Mouse (Mus musculus) midbrain, embryonic 16.5 days (tissue): ENCODE data around the gene Gtf2f1. TPM values are rescaled to one million over a fixed set of nuclear protein-coding genes. Genes with fewer than 3 reads are reported as not detected.

Experiments used
- ATAC-seq: fragments of 200-750 bp; cut with Nextera tagmentation; 2 replicates; pipeline ENCODE4 v1.8.0; 2017; ENCODE audit warnings: moderate TSS enrichment
- H3K27ac ChIP-seq: fragments of 300-500 bp; sonication (generic); 2 replicates; pipeline ENCODE4 v1.5.1; 2014; ENCODE audit warnings: mild to moderate bottlenecking, low read length, mixed read lengths
- H3K27me3 ChIP-seq: fragments of 300-500 bp; sonication (generic); 2 replicates; pipeline ENCODE4 v1.6.1; 2014; ENCODE audit warnings: low read depth, low read length, mixed read lengths; ENCODE audit not compliant: control insufficient read depth, insufficient read depth
- H3K36me3 ChIP-seq: fragments of 300-500 bp; sonication (generic); 2 replicates; pipeline ENCODE4 v1.6.1; 2014; ENCODE audit warnings: mild to moderate bottlenecking, low read length, moderate library complexity, mixed read lengths; ENCODE audit not compliant: control insufficient read depth, insufficient read depth
- H3K4me1 ChIP-seq: fragments of 300-500 bp; sonication (generic); 2 replicates; pipeline ENCODE4 v1.6.1; 2014; ENCODE audit warnings: mild to moderate bottlenecking, low read length, mixed read lengths; ENCODE audit not compliant: control insufficient read depth, insufficient read depth
- H3K4me2 ChIP-seq: fragments of 300-500 bp; sonication (generic); 2 replicates; pipeline ENCODE4 v1.6.1; 2014; ENCODE audit warnings: mild to moderate bottlenecking, low read length, mixed read lengths
- H3K4me3 ChIP-seq: fragments of 300-500 bp; sonication (generic); 2 replicates; pipeline ENCODE4 v1.5.1; 2014; ENCODE audit warnings: low read depth, mild to moderate bottlenecking, low read length, moderate library complexity, mixed read lengths
- H3K9ac ChIP-seq: fragments of 300-500 bp; sonication (generic); 2 replicates; pipeline ENCODE4 v1.6.1; 2014; ENCODE audit warnings: low read depth, low read length, mixed read lengths
- H3K9me3 ChIP-seq: fragments of 300-500 bp; sonication (generic); replicated peaks from 2 replicates; pipeline ENCODE4 v1.6.1; 2014; ENCODE audit warnings: mild to moderate bottlenecking, low read length, mixed read lengths; ENCODE audit not compliant: control insufficient read depth, poor library complexity, severe bottlenecking
- WGBS: fragments of 180-500 bp; shearing (Covaris S2); extraction: QIAGEN DNeasy Blood & Tissue Kit; methylation state at CpG from one replicate; pipeline ENCODE4 v1.1.7; 2014; 5-methylcytosine and 5-hydroxymethylcytosine counted together
- polyA plus RNA-seq: library from polyadenylated mRNA; unstranded; fragments of >200 nt; fragmentation: Nextera tagmentation; extraction: Ambion mirVana; gene quantifications from 2 replicates; pipeline ENCODE4 v1.2.1, GENCODE M21; 2015

The Gtf2f1 gene
- polyA plus RNA-seq, 1 experiment from 2014 or later = 71.7 TPM

DNA sequence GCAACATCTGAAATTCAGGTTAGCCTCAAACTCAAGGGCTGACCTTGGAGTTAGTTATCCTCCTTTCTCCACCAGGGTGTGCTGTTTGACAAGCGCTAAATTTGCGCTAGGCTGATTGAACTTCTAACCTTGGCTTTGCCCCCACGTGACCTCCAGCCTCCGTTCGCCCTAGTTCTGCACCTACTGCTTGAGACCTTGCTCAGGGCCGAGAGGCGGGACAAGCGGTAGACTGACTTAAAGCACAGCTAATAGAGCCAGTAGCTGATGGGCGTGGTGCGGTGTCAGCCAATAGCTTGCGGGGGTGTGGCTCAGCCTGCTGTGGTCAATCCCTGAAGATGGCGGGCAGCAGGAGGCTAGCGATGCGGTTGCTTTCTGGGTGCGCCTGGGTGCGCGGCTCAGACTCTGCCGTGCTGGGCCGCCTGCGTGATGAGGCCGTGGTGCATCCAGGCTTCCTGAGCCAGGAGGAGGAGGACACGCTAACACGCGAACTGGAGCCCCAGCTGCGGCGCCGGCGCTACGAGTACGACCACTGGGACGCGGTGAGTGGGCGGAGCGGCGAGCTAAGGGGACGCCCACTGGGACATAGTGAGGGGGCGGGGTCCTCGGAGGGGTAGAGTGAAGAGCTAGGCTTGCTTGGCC is 13.9 kb downstream of the Gtf2f1 start, which contains the start of gene Alkbh7:
Gene Alkbh7 (plus strand): TSS at position 311 of the 639 bp plus-strand sequence.
- Histone ChIP-seq H3K36me3 (peaks cover 21% of the 10 kb centered on the region), H3K4me1 (peaks cover 7% of the 10 kb centered on the region), H3K27me3 (no peaks in the 10 kb centered on the region), H3K4me3 (peak within 1 kb of the TSS; percentile 67), H3K9me3 (no peaks in the 10 kb centered on the region), H3K4me2 (peak within 1 kb of the TSS; percentile 78), H3K9ac (peak within 1 kb of the TSS; percentile 66), H3K27ac (peak within 1 kb of the TSS; percentile 78)
- WGBS = 0% methylated on average over 38 of the region's 38 CpGs
- peak; percentile 97 for ATAC-seq

DNA sequence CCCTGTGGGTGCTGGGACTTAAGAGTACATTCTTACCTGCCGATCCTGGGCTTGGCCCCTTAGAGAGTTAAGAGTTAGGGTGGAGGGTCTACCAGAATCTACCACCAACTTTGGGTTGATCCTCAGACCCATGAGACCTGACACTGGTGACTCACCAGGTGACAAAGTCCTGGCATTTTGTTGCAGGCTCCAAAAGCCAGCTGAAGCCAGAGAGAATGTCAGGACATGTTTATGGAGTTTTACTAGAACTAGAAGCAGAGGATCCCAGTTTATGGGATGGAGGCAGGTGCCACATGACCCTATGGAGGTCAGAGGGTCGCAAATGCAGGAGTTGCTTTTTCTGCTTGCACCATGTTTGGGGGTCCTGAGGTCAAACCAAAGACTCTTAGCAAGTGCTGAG is 14.6 kb downstream of the Gtf2f1 start:
- 82% methylated on average over 2 of the region's 2 CpGs for WGBS
- no peaks in the 10 kb centered on the region for H3K27me3 ChIP-seq
- peak overlapping the region; percentile 67; the same call in 1 of the 2 replicates for H3K4me3 ChIP-seq
- peaks cover 21% of the 10 kb centered on the region for H3K36me3 ChIP-seq
- no peaks in the 10 kb centered on the region for H3K9me3 ChIP-seq
- peaks cover 7% of the 10 kb centered on the region for H3K4me1 ChIP-seq
- ATAC-seq = peak; percentile 0; the same call in 1 of the 2 replicates
- H3K9ac ChIP-seq = no peak overlapping the region
- H3K4me2 ChIP-seq = peak overlapping the region; percentile 78; the same call in 1 of the 2 replicates
- 0 out of 2 replicates have a peak overlapping the region, but pooled peaks have one; percentile 78 for H3K27ac ChIP-seq

DNA sequence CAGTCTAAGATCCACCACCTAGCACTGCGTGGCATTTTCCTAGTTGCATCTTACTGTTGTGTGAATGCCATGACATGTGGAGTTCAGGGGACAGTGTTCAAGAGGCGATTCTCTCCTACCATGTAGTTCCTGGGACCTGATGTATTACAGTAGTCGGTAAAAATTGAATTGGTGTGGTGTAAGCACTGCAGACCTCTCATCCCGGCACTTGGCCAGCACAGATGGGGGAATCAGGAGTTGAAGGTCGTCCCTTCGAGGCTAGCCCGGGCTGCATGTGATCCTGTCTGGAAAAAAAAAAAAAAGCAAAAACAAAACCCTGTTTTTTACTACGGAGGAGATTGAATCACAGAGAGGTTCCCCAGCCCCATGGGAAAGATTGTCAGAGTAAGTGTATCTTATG is 16.0 kb downstream of the Gtf2f1 start:
- H3K27me3 ChIP-seq = no peaks in the 10 kb centered on the region
- 89% methylated on average over 8 of the region's 8 CpGs for WGBS
- H3K4me3 ChIP-seq = no peak overlapping the region
- no peak for ATAC-seq
- no peak overlapping the region for H3K9ac ChIP-seq
- peaks cover 13% of the 10 kb centered on the region for H3K4me1 ChIP-seq
- no peak overlapping the region for H3K4me2 ChIP-seq
- peaks cover 21% of the 10 kb centered on the region for H3K36me3 ChIP-seq
- H3K27ac ChIP-seq = no peak overlapping the region
- H3K9me3 ChIP-seq = no peaks in the 10 kb centered on the region

DNA sequence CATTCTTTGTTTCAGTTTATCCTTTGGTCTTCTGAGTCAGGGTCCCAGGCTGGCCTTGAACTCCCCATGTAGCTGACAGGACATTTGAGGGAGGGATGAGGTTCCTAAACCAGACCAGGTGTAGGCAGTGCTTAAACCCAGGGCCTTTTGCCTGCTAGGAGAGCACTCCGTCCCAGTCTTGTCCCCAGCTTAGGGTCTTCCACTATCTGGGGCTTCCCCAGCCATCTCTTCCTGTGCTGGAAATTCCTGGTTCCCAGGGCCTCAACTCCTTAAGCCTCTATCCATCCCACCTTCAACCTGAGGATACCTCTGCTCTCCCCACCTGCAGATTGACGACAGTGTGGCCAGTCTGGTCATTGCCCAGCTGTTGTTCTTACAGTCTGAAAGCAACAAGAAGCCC is 20.1 kb downstream of the Gtf2f1 start:
- Histone ChIP-seq H3K4me1 (peaks cover 6% of the 10 kb centered on the region), H3K27ac (no peak overlapping the region), H3K4me3 (peak overlapping the region; percentile 78), H3K36me3 (peaks cover 16% of the 10 kb centered on the region), H3K4me2 (peak overlapping the region; percentile 67), H3K9ac (peak overlapping the region; percentile 95), H3K27me3 (no peaks in the 10 kb centered on the region), H3K9me3 (no peaks in the 10 kb centered on the region)
- WGBS = 81% methylated on average over 2 of the region's 2 CpGs
- ATAC-seq = no peak

DNA sequence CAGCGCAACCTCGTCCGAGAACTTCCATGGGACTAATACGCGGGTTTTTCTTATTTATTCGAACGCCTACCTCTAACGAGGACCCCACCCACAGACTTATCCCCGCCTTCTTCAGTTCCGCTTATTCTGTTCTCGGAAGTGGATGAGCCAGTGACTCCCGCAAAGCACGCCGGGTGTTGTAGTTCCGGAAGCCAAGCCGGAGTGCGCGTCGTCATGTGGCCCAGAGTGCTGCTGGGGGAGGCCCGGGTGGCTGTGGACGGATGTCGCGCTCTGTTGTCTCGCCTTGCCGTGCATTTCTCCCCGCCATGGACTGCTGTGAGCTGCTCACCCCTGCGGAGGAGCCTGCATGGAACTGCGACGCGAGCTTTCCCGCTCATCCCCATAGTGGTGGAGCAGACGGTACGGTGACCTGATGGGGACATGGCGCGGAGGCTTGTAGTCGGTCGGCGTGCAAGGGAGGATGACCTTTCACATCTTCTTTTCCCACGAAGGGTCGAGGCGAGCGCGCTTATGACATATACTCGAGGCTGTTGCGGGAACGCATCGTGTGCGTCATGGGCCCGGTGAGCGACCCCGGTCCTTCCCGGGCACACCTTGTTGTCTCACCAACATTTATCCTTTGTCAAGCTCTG is 20.9 kb downstream of the Gtf2f1 start, which contains the start of gene Clpp:
Gene Clpp (plus strand): TSS at position 191 of the 632 bp plus-strand sequence.
- Histone ChIP-seq H3K27me3 (no peaks in the 10 kb centered on the region), H3K4me3 (peak within 1 kb of the TSS; percentile 78), H3K27ac (peak within 1 kb of the TSS; percentile 91), H3K4me2 (peak within 1 kb of the TSS; percentile 89), H3K9me3 (no peaks in the 10 kb centered on the region), H3K9ac (peak within 1 kb of the TSS; percentile 95), H3K4me1 (peaks cover 6% of the 10 kb centered on the region), H3K36me3 (peaks cover 11% of the 10 kb centered on the region)
- under 1% methylated on average over 52 of the region's 52 CpGs for WGBS
- peak; percentile 96 for ATAC-seq

DNA sequence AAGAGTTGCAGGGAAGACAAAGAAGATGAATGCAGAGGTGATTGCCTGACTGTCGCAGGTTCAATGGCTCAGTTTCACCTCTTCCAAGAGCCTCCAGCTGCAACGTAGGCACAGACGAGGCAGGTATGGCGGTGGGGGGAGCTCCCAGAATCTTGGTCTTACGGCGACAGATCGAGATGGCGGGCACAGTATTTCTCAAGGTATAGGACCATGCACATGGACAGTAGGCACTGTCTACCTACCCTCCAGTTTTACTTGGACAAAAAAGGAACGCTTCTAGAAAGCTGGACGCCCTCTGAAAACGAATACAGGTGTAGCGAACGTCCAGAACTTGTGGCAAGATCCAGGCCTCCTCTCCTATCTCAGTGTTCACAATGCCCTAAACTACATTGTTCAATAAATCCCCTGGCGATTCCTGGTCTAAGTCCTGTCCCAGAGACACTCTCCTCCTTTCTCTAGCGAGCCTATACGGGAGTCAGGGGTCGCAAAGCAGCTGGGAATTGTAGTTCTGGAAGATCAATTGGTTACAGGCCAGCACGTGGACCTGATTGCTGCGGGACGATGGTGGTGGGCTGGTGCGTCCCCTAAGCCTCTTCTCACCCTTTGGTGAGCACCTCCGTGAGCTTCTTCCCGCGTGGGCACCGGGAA is 21.5 kb downstream of the Gtf2f1 start:
- Histone ChIP-seq H3K9ac (peak overlapping the region; percentile 95), H3K36me3 (peaks cover 11% of the 10 kb centered on the region), H3K4me3 (peak overlapping the region; percentile 78), H3K27me3 (no peaks in the 10 kb centered on the region), H3K27ac (peak overlapping the region; percentile 91), H3K4me1 (peaks cover 6% of the 10 kb centered on the region), H3K4me2 (peak overlapping the region; percentile 89), H3K9me3 (no peaks in the 10 kb centered on the region)
- WGBS = 3% methylated on average over 25 of the region's 25 CpGs
- ATAC-seq = peak; percentile 94

DNA sequence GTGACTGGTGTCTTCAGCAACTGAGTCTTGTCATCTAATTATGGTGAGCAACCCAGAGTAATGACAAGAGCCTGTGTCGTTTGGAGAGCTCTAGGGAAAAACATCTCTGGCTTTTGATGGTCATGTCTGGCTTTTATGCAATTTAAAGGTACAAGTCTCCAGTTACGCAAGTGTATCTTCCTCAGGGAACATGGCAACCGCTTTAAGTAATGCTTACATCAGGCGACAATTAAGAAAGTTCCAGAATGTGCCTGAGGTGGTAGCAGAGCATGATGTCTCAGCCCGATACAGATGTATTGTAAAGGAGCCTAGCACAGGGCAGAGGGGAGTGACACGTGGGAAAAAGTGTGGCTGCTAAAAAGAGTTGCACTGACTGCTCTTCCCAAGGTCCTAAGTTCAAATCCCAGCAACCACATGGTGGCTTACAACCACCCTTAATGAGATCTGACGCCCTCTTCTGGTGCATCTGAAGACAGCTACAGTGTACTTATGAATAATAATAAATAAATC is 22.1 kb downstream of the Gtf2f1 start:
- H3K4me3 ChIP-seq = peak overlapping the region; percentile 78
- peak overlapping the region; percentile 91 for H3K27ac ChIP-seq
- peaks cover 6% of the 10 kb centered on the region for H3K4me1 ChIP-seq
- no peaks in the 10 kb centered on the region for H3K9me3 ChIP-seq
- peaks cover 9% of the 10 kb centered on the region for H3K36me3 ChIP-seq
- peak overlapping the region; percentile 95 for H3K9ac ChIP-seq
- H3K4me2 ChIP-seq = peak overlapping the region; percentile 89
- H3K27me3 ChIP-seq = no peaks in the 10 kb centered on the region
- no peak for ATAC-seq
- WGBS = 69% methylated on average over 7 of the region's 7 CpGs

DNA sequence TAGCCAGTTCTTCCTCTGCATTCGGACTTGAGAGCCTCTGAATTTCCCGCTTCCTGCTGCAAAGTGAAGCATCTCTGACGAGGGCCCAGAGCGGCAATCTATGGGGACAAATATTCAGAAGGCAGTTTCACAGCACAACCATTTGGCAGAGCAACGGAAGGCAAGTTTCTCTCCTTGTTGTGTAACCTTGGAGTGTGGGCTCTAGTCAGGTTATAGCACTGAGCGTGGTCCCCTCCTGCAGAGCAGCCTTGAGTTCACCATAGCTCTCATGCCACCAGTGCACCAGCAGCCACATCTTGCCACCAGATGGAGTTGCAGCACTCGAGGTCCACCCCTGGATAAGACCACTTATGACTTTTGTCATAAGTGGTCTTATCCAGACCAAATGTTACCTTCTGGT is 22.6 kb downstream of the Gtf2f1 start:
- Histone ChIP-seq H3K9ac (no peak overlapping the region), H3K4me3 (no peak overlapping the region), H3K4me1 (peaks cover 6% of the 10 kb centered on the region), H3K4me2 (no peak overlapping the region), H3K36me3 (peaks cover 5% of the 10 kb centered on the region), H3K27me3 (no peaks in the 10 kb centered on the region), H3K27ac (no peak overlapping the region), H3K9me3 (no peaks in the 10 kb centered on the region)
- WGBS = 84% methylated on average over 7 of the region's 7 CpGs
- ATAC-seq = no peak
